Mouse (Mus musculus) urinary bladder, adult 2 months (tissue): ENCODE measurements around the gene Traf6. TPM values are rescaled to one million over a fixed set of nuclear protein-coding genes. Genes with fewer than 3 reads are reported as not detected.
"Not testable (repeated sequence)": the region's sequence is repeated elsewhere in the genome, so short reads cannot be mapped to it uniquely, and the experiment has no call there.

Source experiments
- DNase-seq: peaks from one replicate; pipeline ENCODE4 v3.0.0; 2022; ENCODE audit warnings: low spot score
- polyA plus RNA-seq: library from polyadenylated mRNA; depleted of rRNA; stranded (reverse); fragments of >200 nt; gene quantifications from 2 replicates; pipeline ENCODE4 v1.2.3, GENCODE M21; 2012

The Traf6 gene
- polyA plus RNA-seq, 1 experiment = 12.0 TPM

DNA sequence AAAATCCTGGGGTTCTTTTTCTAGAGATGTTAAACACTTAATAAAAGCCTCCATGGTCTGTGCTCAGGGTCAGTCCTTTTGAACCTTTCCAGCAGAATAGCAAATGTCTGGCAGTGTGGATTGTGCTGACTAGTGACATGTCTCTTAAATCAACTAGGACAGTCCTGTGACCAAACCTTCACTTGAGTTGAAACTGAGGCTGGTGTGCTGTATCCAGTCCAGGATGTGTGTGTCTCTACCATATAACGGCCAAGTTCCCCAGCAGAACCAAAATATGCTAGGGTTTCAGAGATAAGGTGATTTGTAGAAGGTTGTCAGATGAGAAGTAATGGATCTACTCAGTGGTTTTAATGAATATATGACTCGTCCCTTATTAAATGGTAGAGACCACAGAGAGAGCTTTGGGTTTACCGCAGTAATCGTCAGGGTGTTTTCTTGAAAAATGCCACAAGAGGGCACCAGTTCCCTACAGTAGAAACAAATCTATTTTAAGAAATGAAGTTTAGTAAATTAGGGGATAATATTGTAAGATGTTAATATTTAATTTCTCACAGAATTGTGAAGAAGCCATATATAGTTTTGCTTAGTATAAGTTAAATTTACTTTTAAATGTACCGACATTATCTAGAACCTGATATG is 15.5 kb downstream of the Traf6 start:
- DNase-seq = no peak

GRCm38 (mm10) chr2:101695584-101695983 is 17.4 kb downstream of the Traf6 start:
- DNase-seq = no peak

GRCm38 (mm10) chr2:101699284-101699683 is 21.1 kb downstream of the Traf6 start:
- no peak for DNase-seq

- DNase-seq = no peak
Measured at GRCm38 (mm10) chr2:101705941-101706485, 27.8 kb downstream of the Traf6 start.

GRCm38 (mm10) chr2:101711608-101712007 is 33.4 kb downstream of the Traf6 start:
- no peak for DNase-seq

GRCm38 (mm10) chr2:101715650-101716323 is 37.6 kb downstream of the Traf6 start:
- no peak for DNase-seq

DNA sequence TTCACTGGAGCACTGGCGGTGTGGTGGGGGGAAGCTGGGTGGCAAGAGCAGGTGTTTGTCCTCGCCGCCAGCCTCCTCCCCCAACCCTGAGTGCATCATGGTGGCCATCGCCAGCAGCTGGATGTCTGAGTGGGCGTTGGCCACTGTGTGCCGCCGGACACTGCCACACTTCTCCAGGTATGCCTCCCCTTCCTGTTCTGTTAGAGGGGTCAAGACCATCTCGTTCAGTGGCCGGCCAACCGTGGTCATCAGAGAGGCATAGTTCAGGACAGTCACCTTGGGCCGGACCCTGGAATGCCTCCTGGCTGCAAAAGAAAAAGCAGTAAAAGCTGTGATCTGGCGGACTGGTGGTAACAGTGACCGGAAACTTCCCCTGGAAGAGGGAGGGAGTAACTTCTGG is 38.9 kb downstream of the Traf6 start:
- DNase-seq = no peak

- no peak for DNase-seq
Measured at GRCm38 (mm10) chr2:101721835-101722234, 43.6 kb downstream of the Traf6 start.

GRCm38 (mm10) chr2:101722370-101723332 is 44.4 kb downstream of the Traf6 start:
- DNase-seq = no peak

- no peak for DNase-seq
Measured at GRCm38 (mm10) chr2:101723333-101723881, 45.2 kb downstream of the Traf6 start.

GRCm38 (mm10) chr2:101727787-101728186 is 49.6 kb downstream of the Traf6 start:
- no peak for DNase-seq

- DNase-seq = no peak
Measured at GRCm38 (mm10) chr2:101729472-101729871, 51.2 kb downstream of the Traf6 start.

DNA sequence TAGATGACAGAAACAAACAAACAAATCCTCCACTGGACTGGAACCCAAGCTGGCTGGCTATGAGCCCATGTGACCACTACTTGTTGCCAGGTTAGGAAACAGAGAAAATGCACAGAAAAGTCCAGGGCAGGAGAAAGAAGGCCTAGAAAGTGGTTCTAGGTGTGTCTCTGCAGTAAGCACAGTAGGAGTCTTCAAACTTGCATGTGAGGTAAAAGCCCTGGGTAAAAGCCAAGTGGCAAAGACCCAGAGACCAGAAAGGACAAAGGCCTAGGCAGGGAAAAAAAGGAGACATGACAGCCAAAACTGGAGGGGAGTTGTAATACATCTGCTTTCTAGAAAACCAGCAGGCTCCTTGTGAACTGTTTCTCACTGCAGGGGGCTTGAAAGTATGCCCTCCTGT is 52.7 kb downstream of the Traf6 start:
- no peak for DNase-seq

DNA sequence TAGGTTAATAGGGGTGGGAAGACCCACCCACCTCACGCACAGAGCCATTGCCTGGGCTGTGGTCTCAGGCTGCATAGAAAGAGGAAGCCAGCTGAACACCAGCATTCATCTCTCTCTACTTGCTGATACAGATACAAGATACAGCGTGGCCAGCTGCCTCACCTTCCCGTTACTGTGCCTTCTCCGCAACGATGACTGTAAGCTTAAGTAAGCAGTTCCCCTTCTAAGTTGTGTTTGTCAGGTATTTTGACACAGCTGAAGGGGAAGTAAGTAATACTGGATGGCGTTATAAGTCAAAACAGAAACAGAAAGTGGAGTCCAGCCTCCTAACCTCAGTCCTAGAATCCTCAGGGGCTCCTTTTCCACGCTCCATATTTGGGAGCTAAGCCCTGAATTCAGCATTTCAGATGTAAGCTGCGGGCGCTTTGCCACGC is 54.6 kb downstream of the Traf6 start:
- no peak for DNase-seq

DNA sequence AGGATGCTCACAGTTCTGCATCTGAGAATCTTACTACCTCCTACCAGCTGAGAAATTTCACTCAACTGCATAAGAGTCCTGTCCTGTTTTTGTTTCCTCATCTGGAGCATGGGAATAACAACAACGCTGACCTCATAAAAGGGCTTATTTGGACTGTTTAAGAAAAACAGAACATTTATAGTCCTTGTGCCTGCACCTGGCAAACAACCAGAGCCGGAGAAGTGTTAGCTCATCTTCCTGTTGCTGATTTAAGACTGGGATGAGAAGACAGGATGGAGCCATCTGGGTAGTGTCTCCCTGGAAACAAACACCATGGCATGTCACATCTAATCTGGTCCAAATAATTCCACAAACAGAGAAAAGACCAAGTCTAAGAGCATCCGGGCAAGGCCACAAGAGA is 55.3 kb downstream of the Traf6 start:
- no peak for DNase-seq

DNA sequence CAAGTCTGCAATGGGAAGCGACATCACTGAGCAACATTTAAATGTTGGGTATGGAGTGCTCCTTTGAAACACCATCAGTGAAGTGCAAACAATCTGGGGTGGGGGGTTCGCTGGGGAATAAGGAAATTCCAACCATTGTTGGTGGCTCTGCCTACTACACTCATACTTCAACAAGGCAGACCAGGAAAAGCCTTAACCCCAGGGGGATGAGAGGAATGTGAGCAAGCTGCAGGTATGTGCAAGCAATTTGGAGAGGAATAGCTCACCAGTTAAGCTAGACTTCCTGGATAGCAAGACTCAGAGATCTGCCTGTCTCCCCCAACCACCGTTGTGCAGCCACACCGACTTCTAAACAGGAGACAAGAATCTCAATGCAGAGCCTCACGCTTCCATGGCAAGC is 61.7 kb downstream of the Traf6 start:
- no peak for DNase-seq

- DNase-seq = no peak
Measured at GRCm38 (mm10) chr2:101741653-101742052, 63.4 kb downstream of the Traf6 start.

GRCm38 (mm10) chr2:101742072-101742860 is 64.0 kb downstream of the Traf6 start:
- DNase-seq = no peak

DNA sequence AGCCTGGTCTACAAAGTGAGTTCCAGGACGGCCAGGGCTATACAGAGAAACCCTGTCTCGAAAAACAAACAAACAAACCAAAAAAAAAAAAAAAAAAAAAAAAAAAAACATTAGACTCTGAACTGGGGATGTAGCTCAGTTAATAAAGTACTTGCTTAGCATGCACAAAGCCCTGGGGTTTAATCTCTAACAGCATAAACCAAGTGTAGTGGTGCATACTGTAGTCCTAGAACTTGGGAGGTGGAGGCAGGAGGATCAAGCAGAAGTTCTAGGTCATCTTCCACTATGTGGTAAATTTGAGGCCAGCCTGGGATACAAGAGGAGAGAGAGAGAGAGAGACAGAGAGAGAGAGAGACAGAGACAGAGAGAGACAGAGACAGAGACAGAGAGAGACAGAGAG is 67.4 kb downstream of the Traf6 start:
- DNase-seq = not testable (repeated sequence)

GRCm38 (mm10) chr2:101746537-101746936 is 68.3 kb downstream of the Traf6 start:
- no peak for DNase-seq
